23 mouse cellular contexts compared by ENCODE assay signal in the genomic region with DNA sequence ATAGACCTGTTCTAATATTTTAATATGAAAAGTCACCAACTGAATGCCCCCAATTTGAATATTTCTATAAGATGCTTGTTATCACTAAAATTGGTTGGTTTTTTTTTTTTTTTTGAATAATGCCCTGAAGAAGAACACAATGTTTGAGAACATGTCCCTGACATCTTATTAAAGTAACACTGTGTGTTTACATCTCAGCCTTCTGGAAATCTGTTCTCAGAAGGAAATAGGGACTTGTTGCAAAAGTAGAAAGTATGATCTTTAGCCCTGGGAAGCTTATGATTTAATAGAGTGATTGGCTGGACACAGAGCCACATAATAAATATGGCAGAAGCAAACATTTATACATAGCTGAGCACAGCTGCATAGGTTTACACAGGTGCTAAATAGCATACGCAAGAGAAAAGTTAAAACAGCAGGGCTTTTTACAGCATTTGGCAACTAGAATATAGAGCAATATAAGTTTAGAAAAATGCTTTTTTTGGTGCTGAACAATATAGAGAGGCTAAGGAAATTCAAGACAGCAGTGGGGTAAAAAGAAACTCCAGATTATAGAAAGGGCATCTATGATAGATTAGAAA. TPM values are rescaled to one million over a fixed set of nuclear protein-coding genes. Genes with fewer than 3 reads are reported as not detected.
A peak's percentile ranks its signal among the peaks of the same experiment; 100 is the strongest.
DNase-seq lines count a peak whose midpoint lies in the region; ATAC-seq and TF ChIP-seq lines count a peak whose summit lies in the region.
"Had no signal": no experiment of that assay in that cellular context is flagged by ENCODE, and none has a peak within 500 bp of the region (broad histone marks: within the 10 kb centered on the region; RNA-seq: fewer than 3 reads in every experiment).

No protein-coding gene starts in this region.

- 85% methylated on average over 1 of the region's 1 CpGs for WGBS in heart, embryonic 13.5 days
- WGBS in lung, embryonic 14.5 days, result 44% methylated on average over 1 of the region's 1 CpGs
- 30% methylated on average over 1 of the region's 1 CpGs for WGBS in stomach, embryonic 15.5 days

- no peak overlapping the region for H3K9ac ChIP-seq in heart, embryonic 13.5 days
- H3K9ac ChIP-seq in lung, embryonic 14.5 days, result no peak overlapping the region
- no peak overlapping the region for H3K9ac ChIP-seq in stomach, embryonic 15.5 days
- H3K9ac ChIP-seq: embryonic facial prominence, embryonic 13.5 days; hindbrain, embryonic 15.5 days; kidney, embryonic 15.5 days; liver, postnatal 0 days; neural tube, embryonic 15.5 days had no signal

- DNase-seq in heart, postnatal 4 days, result no peak
- DNase-seq in lung, embryonic 14.5 days, result peak; percentile 47
- DNase-seq in lung, postnatal 10 days, result no peak
- no peak for DNase-seq in cerebellum, postnatal 25 days
- DNase-seq: cerebellum, adult 11-12 months; cerebellum, postnatal 14 days; gastrocnemius, postnatal 10 days; heart, adult 18-20 months; kidney, adult 11 months; kidney, postnatal 36 days; liver, postnatal 0 days; right cerebral cortex, postnatal 4 days had no signal

- no peak for TF ChIP-seq POLR2A in embryonic fibroblast, embryonic 13.5 days (IDR thresholded peaks at IDR 0.05; ENCODE audit: low read depth, low read length)

- H3K9me3 ChIP-seq in heart, embryonic 13.5 days, result no peaks in the 10 kb centered on the region
- H3K9me3 ChIP-seq in lung, embryonic 14.5 days (ENCODE audit: low read depth, low read length), result no peaks in the 10 kb centered on the region
- H3K9me3 ChIP-seq in stomach, embryonic 15.5 days, result no peaks in the 10 kb centered on the region
- H3K9me3 ChIP-seq: embryonic facial prominence, embryonic 13.5 days; hindbrain, embryonic 15.5 days; kidney, embryonic 15.5 days; neural tube, embryonic 15.5 days had no signal

- no peak overlapping the region for H3K4me3 ChIP-seq in heart, embryonic 13.5 days
- H3K4me3 ChIP-seq in lung, embryonic 14.5 days (ENCODE audit: low read depth, low read length), result no peak overlapping the region
- H3K4me3 ChIP-seq in embryonic fibroblast, embryonic 13.5 days (ENCODE audit: insufficient read depth, low read length), result no peak overlapping the region
- no peak overlapping the region for H3K4me3 ChIP-seq in stomach, embryonic 15.5 days (replicated peaks)
- H3K4me3 ChIP-seq: embryonic facial prominence, embryonic 13.5 days; hindbrain, embryonic 15.5 days; kidney, embryonic 15.5 days; neural tube, embryonic 15.5 days had no signal

- no peaks in the 10 kb centered on the region for H3K27me3 ChIP-seq in heart, embryonic 13.5 days (replicated peaks)
- no peaks in the 10 kb centered on the region for H3K27me3 ChIP-seq in lung, embryonic 14.5 days (ENCODE audit: insufficient read depth, low read length)
- H3K27me3 ChIP-seq in stomach, embryonic 15.5 days (replicated peaks), result no peaks in the 10 kb centered on the region
- H3K27me3 ChIP-seq: embryonic facial prominence, embryonic 13.5 days; hindbrain, embryonic 15.5 days; kidney, embryonic 15.5 days; neural tube, embryonic 15.5 days had no signal

- H3K27ac ChIP-seq in heart, embryonic 13.5 days (replicated peaks), result peak overlapping the region; percentile 72; the same call in 1 of the 2 replicates
- H3K27ac ChIP-seq in lung, embryonic 14.5 days (ENCODE audit: low read depth), result peak overlapping the region; percentile 92
- H3K27ac ChIP-seq in embryonic fibroblast, embryonic 13.5 days (ENCODE audit: insufficient read depth, low read length), result 0 out of 2 replicates have a peak overlapping the region, but pooled peaks have one; percentile 96
- peak overlapping the region; percentile 92 for H3K27ac ChIP-seq in stomach, embryonic 15.5 days

- no peak for TF ChIP-seq CTCF in lung, embryonic 14.5 days (IDR thresholded peaks at IDR 0.05; ENCODE audit: low read depth)
- no peak for TF ChIP-seq CTCF in embryonic fibroblast, embryonic 13.5 days (IDR thresholded peaks at IDR 0.05; ENCODE audit: borderline replicate concordance, insufficient read depth, low read length)

- no peaks in the 10 kb centered on the region for H3K36me3 ChIP-seq in heart, embryonic 13.5 days
- H3K36me3 ChIP-seq in lung, embryonic 14.5 days (ENCODE audit: insufficient read depth), result no peaks in the 10 kb centered on the region
- no peaks in the 10 kb centered on the region for H3K36me3 ChIP-seq in stomach, embryonic 15.5 days
- H3K36me3 ChIP-seq: embryonic facial prominence, embryonic 13.5 days; hindbrain, embryonic 15.5 days; kidney, embryonic 15.5 days; neural tube, embryonic 15.5 days had no signal

- H3K4me2 ChIP-seq in heart, embryonic 13.5 days, result no peak overlapping the region
- H3K4me2 ChIP-seq in lung, embryonic 14.5 days, result no peak overlapping the region
- H3K4me2 ChIP-seq in stomach, embryonic 15.5 days, result no peak overlapping the region
- H3K4me2 ChIP-seq: embryonic facial prominence, embryonic 13.5 days; hindbrain, embryonic 15.5 days; kidney, embryonic 15.5 days; liver, embryonic 11.5 days; midbrain, embryonic 11.5 days; neural tube, embryonic 15.5 days had no signal

- peaks cover 17% of the 10 kb centered on the region for H3K4me1 ChIP-seq in heart, embryonic 13.5 days
- H3K4me1 ChIP-seq in lung, embryonic 14.5 days (ENCODE audit: insufficient read depth), result peaks cover 21% of the 10 kb centered on the region
- peaks cover 5% of the 10 kb centered on the region for H3K4me1 ChIP-seq in embryonic fibroblast, embryonic 13.5 days (ENCODE audit: control insufficient read depth, insufficient read depth, low read length)
- H3K4me1 ChIP-seq in stomach, embryonic 15.5 days, result peaks cover 10% of the 10 kb centered on the region; the same call in 1 of the 2 replicates
- H3K4me1 ChIP-seq: hindbrain, embryonic 15.5 days had no signal

- no peak for ATAC-seq in heart, embryonic 13.5 days (ENCODE audit: extremely low read depth, insufficient number of reproducible peaks, low FRiP score, low TSS enrichment)
- ATAC-seq in lung, embryonic 14.5 days (ENCODE audit: insufficient read depth), result no peak
- ATAC-seq in stomach, embryonic 15.5 days (ENCODE audit: insufficient read depth, low FRiP score, low read depth), result no peak
- ATAC-seq: forebrain, embryonic 14.5 days; liver, postnatal 0 days had no signal

RNA-seq across cellular contexts. Expression of a gene that starts 56.1 kb away (rescaled TPM):
- polyA plus RNA-seq in heart, embryonic 13.5 days (2015; fragmentation: Nextera tagmentation; extraction: Ambion mirVana), result 105 and 110 TPM in 2 replicates
- total RNA-seq in heart, postnatal 4 days (2021), result 100 to 1,000 TPM; 225 to 235 TPM
- 111 and 114 TPM in 2 replicates for polyA plus RNA-seq in lung, embryonic 14.5 days (2014; fragmentation: Nextera tagmentation; extraction: Ambion mirVana)
- polyA plus RNA-seq in embryonic fibroblast, embryonic 13.5 days (2011; ENCODE audit: insufficient read length, low read depth, missing spikeins), result 88.0 and 177 TPM in 2 replicates
- 52.5 and 61.1 TPM in 2 replicates for polyA plus RNA-seq in stomach, embryonic 15.5 days (2015; fragmentation: Nextera tagmentation; extraction: Ambion mirVana)
- total RNA-seq: megakaryocyte progenitor cell, adult 5-6 weeks had no signal
